Mouse (Mus musculus) liver (tissue): ENCODE data around the gene Dusp6.
"Not testable (repeated sequence)": the region's sequence is repeated elsewhere in the genome, so short reads cannot be mapped to it uniquely, and the experiment has no call there.

ENCODE experiments used
- DNase-seq: peaks from one replicate; pipeline ENCODE4 v3.0.0-alpha.2; 2020; ENCODE audit warnings: mixed read lengths

Dusp6 gene

DNA sequence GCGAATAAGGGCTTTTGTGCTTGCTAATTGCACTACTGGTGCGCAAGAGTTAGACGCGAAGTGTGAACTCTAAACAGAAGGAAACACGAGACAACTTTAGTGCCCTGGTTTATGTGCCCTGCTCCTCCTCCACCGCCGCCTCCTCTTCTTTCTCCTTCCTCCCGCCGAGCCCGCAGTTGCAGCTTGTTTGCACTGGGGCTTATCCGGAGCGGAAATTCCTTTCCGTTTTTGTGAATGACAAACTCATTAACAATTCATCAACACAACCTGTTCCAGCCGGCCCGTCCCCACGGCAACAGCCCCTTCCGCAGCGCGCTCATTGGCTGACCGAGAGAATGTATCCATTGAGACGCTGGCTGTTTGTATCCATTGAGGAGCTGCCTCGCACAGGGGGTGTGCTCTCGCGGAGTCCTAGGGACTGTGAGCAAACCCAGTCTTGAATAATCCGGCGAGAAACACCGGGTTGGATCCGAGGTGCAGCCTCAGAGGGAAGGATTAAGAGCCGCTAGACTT, at the start of gene Dusp6:
Gene Dusp6, plus strand, starts transcription at position 365 of the 513 bp plus-strand sequence.
- peak; percentile 87 for DNase-seq

DNA sequence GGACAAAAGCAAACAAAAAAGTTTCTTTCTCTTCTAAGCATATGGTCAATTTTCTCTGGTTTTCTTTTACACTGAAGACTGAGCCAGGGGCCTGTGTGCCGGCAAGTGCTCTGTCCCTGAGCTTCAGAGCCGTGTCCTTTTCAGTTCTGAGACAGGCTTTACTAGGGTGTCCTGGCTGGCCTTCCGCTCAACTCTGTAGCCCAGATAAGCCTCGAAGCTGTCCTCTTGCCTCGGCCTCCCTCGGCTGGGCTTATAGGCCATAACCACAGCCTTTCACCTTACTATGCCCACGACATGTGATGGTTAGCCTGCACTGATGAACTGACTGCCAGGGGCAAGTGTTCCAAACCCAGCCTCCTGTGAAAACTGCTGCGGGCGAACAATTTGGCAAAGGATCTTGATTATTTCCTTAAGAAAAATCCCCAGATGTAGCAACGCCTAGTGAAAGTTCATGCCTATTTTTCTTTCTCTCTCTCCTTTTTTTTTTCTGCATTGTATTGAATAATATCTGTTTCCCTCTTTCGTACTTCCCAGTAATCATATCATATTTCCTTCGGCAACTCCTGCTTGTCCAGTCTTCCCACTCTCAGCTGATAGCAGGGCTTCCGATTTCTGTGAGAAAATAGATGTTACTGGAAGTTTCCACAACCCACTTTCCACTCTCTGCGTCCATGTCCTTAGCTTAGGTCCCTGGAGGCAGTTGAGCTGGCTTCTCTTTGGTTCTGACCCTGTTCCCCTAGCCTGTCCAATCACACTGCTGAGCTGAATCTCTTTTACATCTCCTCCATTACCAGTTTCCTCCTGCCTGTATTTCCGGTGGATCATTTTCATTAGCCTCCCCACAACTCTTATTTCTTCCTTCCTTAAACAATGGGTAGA, 48.4 kb upstream of the Dusp6 start:
- DNase-seq: no peak

GRCm38 (mm10) chr10:99216570-99216969, 46.5 kb upstream of the Dusp6 start:
- not testable (repeated sequence) for DNase-seq

DNA sequence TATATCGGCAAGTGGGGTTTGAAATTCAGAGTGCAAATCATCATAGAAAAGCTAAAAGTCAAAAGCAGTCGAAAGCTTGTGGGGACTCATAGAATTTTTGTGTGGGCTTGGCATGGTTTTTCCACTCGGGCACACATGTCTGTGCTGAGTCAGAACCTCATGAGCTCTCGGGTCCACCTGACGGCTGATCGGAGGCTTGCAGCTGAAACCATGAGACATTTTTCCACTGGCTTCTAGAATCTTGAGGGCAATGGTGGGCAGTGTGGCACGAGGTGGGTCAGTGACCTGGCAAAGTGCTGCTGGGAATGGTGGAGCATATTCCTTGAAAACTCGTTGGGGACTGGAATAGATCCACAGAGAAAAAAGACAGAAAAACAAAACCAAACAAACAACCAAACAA, 41.5 kb upstream of the Dusp6 start:
- DNase-seq: no peak

GRCm38 (mm10) chr10:99222726-99223125, 40.3 kb upstream of the Dusp6 start:
- DNase-seq: no peak

GRCm38 (mm10) chr10:99224218-99224617, 38.8 kb upstream of the Dusp6 start:
- no peak for DNase-seq

- DNase-seq: no peak
Observed at GRCm38 (mm10) chr10:99226782-99227181, 36.2 kb upstream of the Dusp6 start.

DNA sequence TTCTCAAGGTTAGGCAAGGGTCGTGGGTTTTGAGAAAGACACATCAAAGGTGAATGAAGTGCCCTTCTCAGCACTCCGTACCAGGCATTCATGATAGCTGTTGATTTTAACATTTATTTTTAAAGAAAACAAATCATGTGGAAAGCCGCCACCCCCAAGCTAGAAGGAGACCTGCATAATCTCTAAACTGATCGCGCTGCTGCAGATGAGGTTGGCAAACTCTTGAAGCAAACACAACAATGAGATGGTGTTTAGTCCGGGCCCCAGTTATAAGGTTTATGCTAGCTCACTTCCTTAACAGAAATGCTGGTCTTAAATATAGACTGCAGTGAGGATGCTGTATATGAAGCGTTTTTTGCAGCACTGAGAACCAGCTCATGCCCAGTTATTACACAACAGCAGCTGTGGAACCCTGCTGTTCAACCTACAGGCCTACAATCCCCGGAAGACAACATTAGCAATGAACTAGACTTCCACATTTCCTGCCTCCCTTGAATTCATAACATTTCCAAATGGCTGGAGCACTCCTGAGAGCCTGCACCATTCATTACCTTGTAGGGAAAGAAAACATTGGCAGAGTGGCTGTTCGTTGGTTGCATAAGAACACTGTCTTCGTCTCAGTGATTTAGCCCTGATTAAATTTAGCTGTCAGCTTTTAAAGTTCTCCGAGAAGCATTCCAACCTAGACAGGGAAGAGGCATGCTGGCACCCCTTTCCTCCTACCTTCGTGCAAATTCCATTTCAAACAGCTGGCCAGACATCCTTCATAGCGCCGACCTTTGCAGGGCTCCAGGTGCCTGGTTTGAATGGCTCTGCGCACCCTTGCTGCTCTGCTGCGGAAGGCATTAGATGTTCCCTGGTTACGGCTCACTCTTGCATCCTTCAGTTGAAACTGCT, 34.8 kb upstream of the Dusp6 start:
- no peak for DNase-seq

DNA sequence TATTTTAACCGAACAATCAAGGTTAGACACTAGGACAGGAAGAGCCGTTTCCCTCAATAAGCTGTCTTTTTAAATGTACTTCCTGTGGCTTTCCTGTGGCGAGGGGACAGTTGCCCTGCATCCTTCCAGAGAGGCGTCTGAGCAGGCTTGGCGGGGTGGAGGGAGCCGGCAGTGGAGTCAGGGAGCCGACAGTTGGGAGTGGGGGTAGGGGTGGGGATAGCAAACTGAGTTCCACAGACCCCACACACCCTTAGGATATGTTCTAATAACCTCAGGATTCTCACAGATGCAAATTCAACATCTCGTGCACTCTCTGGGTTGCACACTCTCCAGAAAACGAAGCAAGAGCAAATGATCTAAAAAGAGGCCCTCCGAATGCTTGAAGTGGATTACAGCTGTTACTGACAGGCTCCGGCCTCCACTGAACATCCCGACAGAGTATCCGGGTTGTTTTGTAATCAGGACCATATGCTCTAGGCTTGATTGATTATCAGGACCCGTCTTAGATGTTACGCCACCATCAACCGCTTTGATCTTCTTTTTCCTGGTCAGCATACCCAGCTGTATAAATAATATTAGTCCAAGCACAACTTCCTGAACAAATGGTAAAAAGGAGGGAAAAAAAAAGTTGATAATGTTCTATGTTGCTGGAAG, 33.9 kb upstream of the Dusp6 start:
- peak; percentile 19 for DNase-seq

DNA sequence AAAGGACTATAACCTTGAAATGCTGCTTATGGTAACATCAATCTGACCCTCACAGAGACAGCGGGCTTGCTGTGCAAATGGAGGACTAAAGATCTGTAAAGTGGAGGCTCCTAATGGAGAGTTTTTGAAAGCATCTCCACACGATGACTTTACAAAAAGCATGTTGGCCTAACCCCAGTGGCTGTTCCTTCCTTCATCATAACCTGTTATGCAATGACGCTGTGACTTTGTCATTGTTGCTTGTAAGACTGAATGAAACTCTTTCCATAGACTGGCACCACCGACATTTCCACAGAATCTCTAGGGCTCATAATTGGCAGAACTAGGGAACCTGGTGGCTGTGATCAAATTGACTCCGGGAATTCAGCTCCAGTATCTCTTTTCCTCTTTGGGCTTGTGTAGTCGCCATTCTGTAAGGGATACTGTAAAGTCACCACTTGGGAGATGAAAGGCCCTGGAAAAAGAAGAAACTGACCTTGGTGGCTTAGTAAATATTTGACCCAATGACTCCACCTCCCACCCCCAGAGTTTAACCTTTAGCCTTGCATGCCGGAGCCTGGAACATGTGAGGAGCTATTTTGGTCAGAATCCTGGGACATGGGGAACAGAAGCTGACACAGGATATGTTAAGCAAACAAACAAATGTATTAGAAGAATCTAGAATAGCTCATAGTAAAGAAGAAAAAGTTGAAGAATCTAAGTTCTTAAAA, 30.4 kb upstream of the Dusp6 start:
- DNase-seq: peak; percentile 23

- no peak for DNase-seq
Observed at GRCm38 (mm10) chr10:99234336-99234735, 28.7 kb upstream of the Dusp6 start.

- no peak for DNase-seq
Observed at GRCm38 (mm10) chr10:99235081-99235480, 27.9 kb upstream of the Dusp6 start.

GRCm38 (mm10) chr10:99237205-99237832, 25.7 kb upstream of the Dusp6 start:
- no peak for DNase-seq

GRCm38 (mm10) chr10:99238537-99238936, 24.5 kb upstream of the Dusp6 start:
- DNase-seq: no peak

- no peak for DNase-seq
Observed at GRCm38 (mm10) chr10:99241284-99241828, 21.7 kb upstream of the Dusp6 start.

- peak; percentile 27 for DNase-seq
Observed at GRCm38 (mm10) chr10:99241829-99242711, 21.0 kb upstream of the Dusp6 start.

DNA sequence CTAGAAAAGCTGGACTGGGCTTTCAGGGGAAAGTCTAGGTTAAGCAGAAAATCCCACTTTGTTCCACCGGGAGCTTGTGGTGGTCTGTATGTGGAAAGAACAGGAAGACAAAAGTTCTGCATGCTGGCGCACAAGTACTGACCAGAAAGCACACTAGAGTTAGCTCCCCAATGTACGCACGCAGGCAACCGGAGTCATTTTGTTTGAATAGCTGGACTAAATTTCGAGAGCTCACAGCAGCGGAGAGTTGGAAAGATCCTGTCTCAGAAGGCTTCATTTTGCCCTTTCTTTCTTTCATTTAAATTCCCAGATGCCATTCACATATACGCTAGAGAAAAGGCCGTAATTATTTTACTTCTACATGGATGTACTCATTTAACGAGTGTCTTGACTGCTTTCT, 20.3 kb upstream of the Dusp6 start:
- DNase-seq: no peak

- no peak for DNase-seq
Observed at GRCm38 (mm10) chr10:99243907-99244489, 19.0 kb upstream of the Dusp6 start.

- no peak for DNase-seq
Observed at GRCm38 (mm10) chr10:99244655-99245260, 18.3 kb upstream of the Dusp6 start.
